Mouse (Mus musculus) erythroblast, embryonic 14.5 days (primary cell): ENCODE data around the gene Gmds. TPM values are rescaled to one million over a fixed set of nuclear protein-coding genes. Genes with fewer than 3 reads are reported as not detected.

Source experiments
- H3K27me3 ChIP-seq: 2 replicates; pipeline ENCODE4 v1.6.1; 2012; ENCODE audit warnings: inconsistent platforms; ENCODE audit not compliant: control insufficient read depth
- H3K36me3 ChIP-seq: 2 replicates; pipeline ENCODE4 v1.6.1; 2012; ENCODE audit warnings: mild to moderate bottlenecking, inconsistent platforms; ENCODE audit not compliant: control insufficient read depth
- H3K4me1 ChIP-seq: 2 replicates; pipeline ENCODE4 v1.6.1; 2012; ENCODE audit warnings: inconsistent platforms; ENCODE audit not compliant: control insufficient read depth
- H3K4me3 ChIP-seq: replicated peaks from 2 replicates; pipeline ENCODE3; 2012; ENCODE audit warnings: moderate library complexity, mild to moderate bottlenecking, inconsistent platforms
- H3K9me3 ChIP-seq: 2 replicates; pipeline ENCODE4 v1.6.1; 2012; ENCODE audit warnings: low read length, inconsistent platforms, mixed read lengths; ENCODE audit not compliant: control insufficient read depth
- GATA1 ChIP-seq: IDR thresholded peaks from 2 replicates; pipeline ENCODE4 v1.6.1; 2012; ENCODE audit warnings: low read length, inconsistent platforms, mixed read lengths
- TAL1 ChIP-seq: IDR thresholded peaks from 3 replicates; pipeline ENCODE4 v1.6.1; 2012; ENCODE audit warnings: low read length, inconsistent platforms, mixed read lengths
- polyA plus RNA-seq: library from polyadenylated mRNA; stranded (reverse); fragments of >175 nt; gene quantifications from 2 replicates; pipeline ENCODE4 v1.2.3, GENCODE M21; 2012

Gmds gene
- polyA plus RNA-seq, 1 experiment: 1.2 TPM

DNA sequence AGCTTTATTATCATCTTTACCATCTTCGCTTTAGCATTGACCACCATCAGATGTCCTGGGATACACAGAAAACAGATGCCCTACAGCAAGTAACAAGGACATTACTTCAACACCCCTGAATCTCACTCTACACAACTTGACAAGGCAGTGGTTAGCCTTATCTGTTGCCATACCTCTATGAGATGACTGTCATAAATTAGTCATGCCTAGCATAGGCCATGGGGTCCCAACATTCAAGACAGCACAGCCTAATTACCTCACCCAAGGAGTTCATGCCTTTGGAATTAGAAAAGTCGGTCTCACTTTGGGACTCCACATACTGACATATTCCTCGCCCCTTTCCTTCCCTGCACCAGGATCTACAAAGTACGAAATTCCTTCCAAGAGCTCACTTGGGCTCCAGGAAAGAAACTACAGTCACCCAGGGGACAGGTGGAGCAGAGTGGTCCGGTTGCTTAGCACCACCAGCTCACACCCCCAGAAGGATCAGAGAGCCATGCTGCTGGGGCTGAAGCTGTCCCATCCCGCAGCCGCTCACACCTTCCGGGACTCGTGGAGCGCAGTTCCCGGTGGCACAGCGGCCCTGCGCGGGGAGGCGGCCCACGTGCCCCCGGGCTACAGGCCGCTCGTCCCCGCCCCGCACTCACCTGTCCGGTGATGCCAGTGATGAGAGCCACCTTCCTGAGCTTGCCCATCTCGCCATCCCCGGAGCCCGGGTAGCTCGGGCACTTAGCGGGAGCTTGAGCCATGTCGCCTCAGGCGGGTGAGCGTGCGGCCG lies 616 bp downstream of the Gmds start:
- Histone ChIP-seq H3K27me3 (no peaks in the 10 kb centered on the region), H3K4me3 (peak overlapping the region; percentile 82), H3K36me3 (no peaks in the 10 kb centered on the region), H3K9me3 (no peaks in the 10 kb centered on the region), H3K4me1 (peaks cover 21% of the 10 kb centered on the region)
- TF ChIP-seq TAL1 (no peak), GATA1 (no peak)

DNA sequence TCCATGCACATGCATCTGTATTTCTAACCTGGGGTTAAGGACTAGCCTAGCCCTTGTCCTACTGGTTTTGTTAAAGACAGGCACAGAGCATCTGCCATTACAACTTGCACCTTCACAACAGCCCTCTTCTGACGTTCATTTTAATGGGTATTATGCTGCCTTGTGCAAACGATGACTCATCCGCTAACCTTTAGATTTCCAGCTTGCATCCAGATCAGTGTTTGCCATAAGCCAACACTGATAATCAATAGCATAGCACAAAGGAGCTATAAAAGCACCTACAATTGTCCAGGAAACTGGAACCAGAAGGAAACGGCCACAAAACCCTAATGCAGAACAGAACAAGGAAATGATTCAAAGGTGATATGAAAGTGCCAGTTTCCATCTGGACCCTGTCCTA lies 20.2 kb downstream of the Gmds start:
- Histone ChIP-seq H3K27me3 (no peaks in the 10 kb centered on the region), H3K4me1 (no peaks in the 10 kb centered on the region), H3K36me3 (no peaks in the 10 kb centered on the region), H3K4me3 (no peak overlapping the region), H3K9me3 (no peaks in the 10 kb centered on the region)
- TF ChIP-seq GATA1 (no peak), TAL1 (no peak)

DNA sequence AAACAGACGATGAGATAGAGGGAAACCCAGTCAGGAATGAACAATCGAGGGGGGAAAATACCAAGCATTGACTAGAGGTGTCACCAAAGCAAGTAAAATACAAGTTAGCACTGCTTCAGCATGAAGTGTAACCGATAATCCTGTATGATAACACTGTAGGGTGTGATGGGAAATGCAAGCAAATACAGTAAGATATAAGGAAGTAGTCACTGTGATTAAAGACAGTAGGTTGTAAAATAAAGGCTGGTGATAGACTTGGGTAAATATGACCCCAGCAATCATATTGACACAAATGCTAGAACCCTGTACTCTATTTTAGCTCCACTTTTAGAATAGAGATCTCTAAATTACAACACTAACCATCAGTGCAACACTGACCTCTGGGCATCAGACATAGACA lies 21.2 kb downstream of the Gmds start:
- H3K4me1 ChIP-seq: no peaks in the 10 kb centered on the region
- H3K4me3 ChIP-seq: no peak overlapping the region
- H3K27me3 ChIP-seq: no peaks in the 10 kb centered on the region
- TF ChIP-seq TAL1 (no peak), GATA1 (no peak)
- no peaks in the 10 kb centered on the region for H3K9me3 ChIP-seq
- H3K36me3 ChIP-seq: no peaks in the 10 kb centered on the region

DNA sequence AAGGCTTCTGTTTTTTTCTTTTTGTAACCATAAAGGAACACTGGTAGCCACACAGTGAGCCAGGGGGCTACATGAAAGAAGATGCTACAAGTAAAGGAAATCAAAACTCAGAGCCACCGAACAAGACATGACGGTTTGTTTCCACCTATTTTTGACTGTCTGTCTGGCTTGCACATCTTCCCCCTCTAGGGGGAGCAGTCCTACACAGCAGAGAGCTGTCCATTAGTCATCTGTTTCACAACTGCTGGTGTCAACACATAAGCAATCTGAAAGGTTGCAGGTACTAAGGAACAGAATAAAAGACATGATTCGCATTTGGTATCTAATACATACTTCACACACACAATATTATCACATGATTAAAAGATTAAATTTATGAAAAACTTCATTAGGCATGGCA lies 25.9 kb downstream of the Gmds start:
- H3K4me1 ChIP-seq: no peaks in the 10 kb centered on the region
- H3K9me3 ChIP-seq: no peaks in the 10 kb centered on the region
- H3K4me3 ChIP-seq: no peak overlapping the region
- H3K36me3 ChIP-seq: no peaks in the 10 kb centered on the region
- no peaks in the 10 kb centered on the region for H3K27me3 ChIP-seq
- TF ChIP-seq GATA1 (no peak), TAL1 (no peak)

DNA sequence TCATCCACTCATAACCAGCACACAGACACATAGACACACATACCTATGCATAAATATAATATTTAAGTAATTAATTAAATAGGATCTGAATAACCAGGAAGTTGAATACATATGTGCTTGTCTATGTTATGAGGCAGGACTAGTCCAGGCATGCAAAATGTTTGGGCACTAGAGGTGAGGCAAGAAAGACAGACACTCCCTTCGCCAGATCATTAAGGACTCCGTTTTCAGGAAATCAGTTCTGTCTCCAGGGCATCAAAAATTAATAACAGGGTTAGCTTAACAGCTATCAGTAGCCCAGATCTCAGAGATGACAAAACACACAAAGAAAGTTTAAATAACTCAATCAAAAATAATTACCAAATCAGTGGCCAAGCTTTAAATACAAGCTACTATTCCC lies 27.1 kb downstream of the Gmds start:
- H3K4me1 ChIP-seq: no peaks in the 10 kb centered on the region
- no peaks in the 10 kb centered on the region for H3K27me3 ChIP-seq
- H3K4me3 ChIP-seq: no peak overlapping the region
- H3K36me3 ChIP-seq: no peaks in the 10 kb centered on the region
- H3K9me3 ChIP-seq: no peaks in the 10 kb centered on the region
- no peak for TF ChIP-seq GATA1
- no peak for TF ChIP-seq TAL1

DNA sequence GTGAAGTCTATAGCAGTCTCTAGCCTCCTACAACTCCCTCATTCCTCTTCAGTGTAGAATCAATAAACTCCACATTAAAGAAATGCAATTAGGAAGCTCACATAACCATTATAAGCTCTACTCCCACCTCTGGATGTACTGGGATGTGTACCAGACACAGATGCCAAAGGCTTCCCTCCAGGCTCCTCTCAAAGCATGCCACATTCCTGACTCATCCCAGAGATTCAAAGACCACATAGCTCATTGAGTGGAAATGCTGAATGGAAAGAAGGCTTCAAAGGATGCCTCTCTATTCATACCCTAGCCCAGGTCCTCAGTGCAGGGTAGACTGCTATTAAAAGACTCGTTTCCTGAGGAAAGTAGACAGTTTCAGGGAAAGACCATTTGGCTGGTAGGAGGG lies 40.1 kb downstream of the Gmds start:
- H3K36me3 ChIP-seq: no peaks in the 10 kb centered on the region
- H3K9me3 ChIP-seq: no peaks in the 10 kb centered on the region
- H3K4me3 ChIP-seq: no peak overlapping the region
- H3K27me3 ChIP-seq: no peaks in the 10 kb centered on the region
- H3K4me1 ChIP-seq: no peaks in the 10 kb centered on the region
- no peak for TF ChIP-seq GATA1
- TF ChIP-seq TAL1: no peak

DNA sequence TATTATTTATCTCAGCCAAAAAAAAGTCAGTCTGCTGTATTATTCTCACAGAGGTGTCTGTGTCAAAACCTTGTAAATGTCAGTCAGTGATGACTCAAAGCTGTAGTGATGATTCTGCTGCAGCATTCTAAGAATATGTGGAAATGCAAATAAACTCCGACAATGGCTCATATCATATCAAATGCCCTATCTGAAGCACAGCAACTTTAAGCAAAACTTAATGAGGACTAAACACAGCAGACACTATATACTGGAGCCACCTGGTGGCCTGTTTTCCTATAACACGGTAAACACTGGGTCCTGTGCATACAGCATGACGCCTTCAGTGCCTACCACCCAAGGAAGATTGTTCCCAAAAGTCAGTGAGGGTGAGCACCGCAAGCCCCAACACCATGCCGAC lies 41.1 kb downstream of the Gmds start:
- TF ChIP-seq GATA1 (no peak), TAL1 (no peak)
- Histone ChIP-seq H3K4me1 (no peaks in the 10 kb centered on the region), H3K36me3 (no peaks in the 10 kb centered on the region), H3K27me3 (no peaks in the 10 kb centered on the region), H3K4me3 (no peak overlapping the region), H3K9me3 (no peaks in the 10 kb centered on the region)

DNA sequence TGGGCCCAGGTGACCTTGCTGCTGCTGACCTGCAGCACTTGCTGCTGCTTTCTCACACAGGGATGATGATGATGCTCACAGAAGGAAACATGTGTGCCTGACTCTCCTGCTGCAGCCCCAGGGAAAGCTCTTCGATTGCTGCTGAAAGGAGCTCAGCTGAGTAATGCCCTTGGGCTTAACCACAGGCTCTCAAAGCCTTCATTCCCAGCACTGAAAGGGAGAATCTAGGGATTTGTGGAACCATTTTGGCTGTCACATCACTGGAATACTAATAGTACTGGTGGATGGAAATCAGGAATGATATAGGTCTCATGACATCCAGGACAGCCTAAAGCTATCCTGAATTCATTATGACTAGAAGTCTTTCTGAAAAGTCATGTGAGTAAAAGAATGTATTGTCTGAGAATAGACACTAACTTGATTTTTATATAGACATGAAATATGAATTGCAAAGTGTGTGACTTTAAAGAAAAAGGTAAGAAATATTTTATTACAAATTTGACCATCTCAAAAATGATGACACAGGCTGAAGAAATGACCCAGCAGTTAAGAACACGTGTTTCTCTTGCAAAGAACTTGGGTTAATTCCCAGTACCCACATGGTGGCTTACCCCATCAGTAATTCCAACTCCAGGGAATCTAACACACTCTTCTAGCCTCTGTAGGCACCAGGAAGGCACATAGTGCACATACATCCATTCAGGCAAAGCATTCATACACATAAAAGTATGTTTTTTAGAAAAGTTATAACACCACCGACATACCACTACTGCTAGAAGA lies 43.9 kb downstream of the Gmds start:
- Histone ChIP-seq H3K4me3 (no peak overlapping the region), H3K36me3 (no peaks in the 10 kb centered on the region), H3K4me1 (no peaks in the 10 kb centered on the region), H3K27me3 (no peaks in the 10 kb centered on the region), H3K9me3 (no peaks in the 10 kb centered on the region)
- no peak for TF ChIP-seq GATA1
- no peak for TF ChIP-seq TAL1

DNA sequence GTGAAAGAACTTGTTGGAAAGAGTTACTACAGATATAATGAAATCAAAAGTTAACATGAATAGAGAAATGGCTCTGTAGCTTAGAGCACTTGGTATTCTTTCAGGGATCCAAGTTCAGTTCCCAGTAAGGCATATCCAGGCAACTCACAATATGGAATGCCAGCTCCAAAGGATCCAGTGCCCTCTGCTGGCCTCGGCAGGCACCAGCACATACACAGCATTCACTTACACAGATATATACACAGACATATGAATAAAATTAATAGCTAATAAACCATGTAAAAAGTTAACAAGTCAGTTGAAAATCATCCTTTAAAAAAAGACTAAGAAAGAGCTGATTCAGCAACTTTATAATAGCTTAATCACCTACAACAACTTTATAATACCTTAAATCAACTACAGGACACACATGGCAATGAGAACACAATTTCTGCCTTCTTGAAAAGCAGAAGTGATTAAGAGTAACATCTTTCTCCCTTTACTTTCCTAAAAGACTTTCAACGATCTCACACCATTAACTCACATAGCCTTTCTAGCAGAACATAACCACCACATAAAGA lies 65.5 kb downstream of the Gmds start:
- H3K27me3 ChIP-seq: no peaks in the 10 kb centered on the region
- no peak for TF ChIP-seq TAL1
- no peak for TF ChIP-seq GATA1
- H3K36me3 ChIP-seq: no peaks in the 10 kb centered on the region
- H3K4me1 ChIP-seq: no peaks in the 10 kb centered on the region
- no peaks in the 10 kb centered on the region for H3K9me3 ChIP-seq
- no peak overlapping the region for H3K4me3 ChIP-seq
